Mouse (Mus musculus) heart, embryonic 14.5 days (tissue): ENCODE measurements at regions not wholly inside any gene's neighbourhood (a gene's known extent, or its start where the extent isn't known, plus 50 kb on each side); places are given as distances from the start of the nearest gene placed in this dataset.

Experiments used
- ATAC-seq: fragments of 200-750 bp; cut with Nextera tagmentation; 2 replicates; pipeline ENCODE4 v1.8.0; 2017; ENCODE audit warnings: low read depth, moderate TSS enrichment; ENCODE audit not compliant: insufficient number of reproducible peaks, insufficient read depth, low FRiP score
- H3K27ac ChIP-seq, 2 experiments: fragments of 200-500 bp in 1 of 2; fragments of 300-500 bp in 1 of 2; sonication (generic) in 1 of 2; replicated peaks in 1 of 2; 2 replicates each; pipeline ENCODE4 v1.5.1; 2012 to 2014; ENCODE audit warnings: low read depth in 2 of 2, low read length in 2 of 2, control low read depth in 1 of 2, mild to moderate bottlenecking in 1 of 2, mixed read lengths in 1 of 2; ENCODE audit not compliant: control insufficient read depth in 1 of 2, insufficient read depth in 1 of 2
- H3K27me3 ChIP-seq: fragments of 300-500 bp; sonication (generic); 2 replicates; pipeline ENCODE4 v1.6.1; 2014; ENCODE audit warnings: mild to moderate bottlenecking, low read length, control low read depth; ENCODE audit not compliant: control insufficient read depth, insufficient read depth
- H3K36me3 ChIP-seq: fragments of 300-500 bp; sonication (generic); 2 replicates; pipeline ENCODE4 v1.6.1; 2014; ENCODE audit warnings: mild to moderate bottlenecking, control low read depth, low read length, mixed read lengths; ENCODE audit not compliant: control insufficient read depth, insufficient read depth
- H3K4me1 ChIP-seq, 2 experiments: fragments of 200-500 bp in 1 of 2; fragments of 300-500 bp in 1 of 2; sonication (generic) in 1 of 2; 2 replicates each; pipeline ENCODE4 v1.6.1; 2012 to 2014; ENCODE audit warnings: low read length in 2 of 2, control low read depth in 1 of 2, mixed read lengths in 1 of 2; ENCODE audit not compliant: control insufficient read depth in 2 of 2, insufficient read depth in 2 of 2
- H3K4me2 ChIP-seq: fragments of 300-500 bp; sonication (generic); 2 replicates; pipeline ENCODE4 v1.6.1; 2014; ENCODE audit warnings: mild to moderate bottlenecking, low read length
- H3K4me3 ChIP-seq, 2 experiments: fragments of 200-500 bp in 1 of 2; fragments of 300-500 bp in 1 of 2; sonication (generic) in 1 of 2; 2 replicates each; pipeline ENCODE4 v1.5.1; 2012 to 2014; ENCODE audit warnings: low read length in 2 of 2, mild to moderate bottlenecking in 2 of 2, control low read depth in 1 of 2, low read depth in 1 of 2, moderate library complexity in 1 of 2; ENCODE audit not compliant: control insufficient read depth in 1 of 2, insufficient read depth in 1 of 2
- H3K9ac ChIP-seq: fragments of 300-500 bp; sonication (generic); 2 replicates; pipeline ENCODE4 v1.6.1; 2014; ENCODE audit warnings: mild to moderate bottlenecking, low read length
- H3K9me3 ChIP-seq: fragments of 300-500 bp; sonication (generic); 2 replicates; pipeline ENCODE4 v1.6.1; 2016; ENCODE audit warnings: low read length, control low read depth; ENCODE audit not compliant: control insufficient read depth
- whole genome bisulfite sequencing: fragments of 180-500 bp; shearing (Covaris S2); extraction: QIAGEN DNeasy Blood & Tissue Kit; methylation state at CpG from one replicate; pipeline ENCODE4 v1.1.7; 2014; 5-methylcytosine and 5-hydroxymethylcytosine counted together

DNA sequence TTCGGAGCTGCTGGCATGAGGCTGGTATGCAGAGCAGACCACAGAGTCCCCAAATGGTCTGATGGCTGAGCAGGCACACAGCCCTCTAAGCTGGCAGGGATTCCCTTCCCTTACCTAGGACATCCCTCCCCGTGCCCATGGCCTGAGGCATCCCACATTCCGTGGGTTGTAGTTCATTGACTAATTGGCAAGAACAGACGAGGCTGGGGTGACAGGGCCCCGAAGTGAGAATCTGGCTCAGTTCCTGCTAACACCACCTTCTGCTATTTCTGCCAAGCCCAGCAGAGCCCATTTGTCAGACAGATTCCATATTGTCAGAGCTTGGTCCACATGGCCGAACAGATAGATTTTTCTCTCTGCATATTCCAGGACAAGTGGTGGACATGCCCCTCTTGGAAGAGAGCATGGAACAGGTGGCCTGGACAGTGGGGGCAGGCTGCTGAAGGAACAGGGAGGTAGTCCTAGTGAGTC is 157.6 kb upstream of the Fam19a5 start:
- Histone ChIP-seq H3K9ac (no peak overlapping the region), H3K36me3 (no peaks in the 10 kb centered on the region), H3K9me3 (no peaks in the 10 kb centered on the region), H3K4me1 (no peaks in the 10 kb centered on the region), H3K27ac (no peak overlapping the region), H3K27me3 (no peaks in the 10 kb centered on the region), H3K4me3 (no peak overlapping the region), H3K4me2 (no peak overlapping the region)
- WGBS = 76% methylated on average over 6 of the region's 6 CpGs
- peak; percentile 31; the same call in 1 of the 2 replicates for ATAC-seq

DNA sequence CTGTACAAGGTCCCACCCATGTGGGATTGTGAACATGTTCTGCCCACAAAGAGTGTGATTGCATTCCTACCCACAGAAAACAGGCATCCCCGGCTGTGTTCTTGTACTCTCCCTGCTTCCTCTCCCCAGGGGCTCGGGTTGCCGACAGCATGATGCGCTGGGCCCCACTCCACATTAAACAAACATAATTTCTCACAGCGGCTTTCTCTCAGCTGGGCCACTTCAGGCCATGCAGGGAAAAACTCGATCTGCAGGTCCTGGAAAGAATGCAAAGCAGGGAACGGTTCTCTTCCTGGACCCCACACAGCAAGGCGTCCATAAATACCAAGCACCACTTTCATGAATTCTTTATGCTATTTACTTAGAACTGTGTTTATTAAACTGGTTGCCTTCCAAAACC is 152.7 kb upstream of the Fam19a5 start:
- Histone ChIP-seq H3K27ac (no peak overlapping the region), H3K27me3 (no peaks in the 10 kb centered on the region), H3K9ac (no peak overlapping the region), H3K4me2 (no peak overlapping the region), H3K9me3 (no peaks in the 10 kb centered on the region), H3K4me3 (no peak overlapping the region), H3K4me1 (no peaks in the 10 kb centered on the region), H3K36me3 (no peaks in the 10 kb centered on the region)
- no peak for ATAC-seq
- WGBS = 49% methylated on average over 8 of the region's 8 CpGs

DNA sequence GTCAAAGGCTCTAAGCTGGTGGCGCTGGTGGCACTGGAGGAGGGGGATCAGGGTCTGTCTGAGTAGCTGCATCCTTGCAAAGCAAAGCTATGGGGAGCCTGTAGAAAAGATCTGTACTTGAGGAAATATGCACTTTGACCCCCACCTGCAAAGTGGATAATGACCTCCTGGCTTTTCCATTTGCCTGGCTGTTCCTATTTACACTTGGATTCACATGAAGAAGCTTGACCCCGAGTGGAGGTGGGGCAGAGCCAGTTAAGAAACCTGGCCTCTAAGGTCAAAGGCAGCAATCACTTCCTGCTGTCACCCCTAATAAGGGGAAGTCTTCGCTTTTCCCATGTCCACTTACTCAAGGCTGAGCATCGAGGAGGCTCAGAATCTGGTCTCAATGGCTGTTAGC is 145.7 kb upstream of the Fam19a5 start:
- no peak overlapping the region for H3K9ac ChIP-seq
- H3K27ac ChIP-seq = no peak overlapping the region
- ATAC-seq = no peak
- H3K9me3 ChIP-seq = 0 out of 2 replicates have a peak, but pooled peaks cover 4% of the 10 kb centered on the region
- no peak overlapping the region for H3K4me2 ChIP-seq
- H3K36me3 ChIP-seq = no peaks in the 10 kb centered on the region
- H3K4me3 ChIP-seq = no peak overlapping the region
- WGBS = 63% methylated on average over 4 of the region's 4 CpGs
- H3K4me1 ChIP-seq = no peaks in the 10 kb centered on the region
- H3K27me3 ChIP-seq = no peaks in the 10 kb centered on the region

DNA sequence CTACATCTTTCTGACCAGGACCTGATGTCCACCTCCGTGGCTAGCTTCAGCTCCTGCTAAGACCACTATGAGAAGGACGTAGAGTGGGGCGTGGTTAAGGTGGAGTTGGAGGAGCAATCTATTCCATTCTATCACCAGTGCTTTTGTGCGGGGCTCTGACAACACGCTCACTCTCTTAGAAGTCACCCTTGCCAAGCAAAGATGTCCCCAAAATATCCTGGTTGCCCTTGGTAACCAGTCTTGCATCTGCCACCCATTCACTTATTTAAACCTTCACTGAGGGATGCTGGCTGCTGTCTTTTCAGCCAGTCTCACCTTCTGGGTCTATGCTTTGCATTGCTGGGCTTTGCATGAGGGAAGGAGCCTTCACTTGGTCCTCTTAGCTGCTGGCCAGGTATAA is 138.4 kb upstream of the Fam19a5 start:
- H3K9me3 ChIP-seq = 0 out of 2 replicates have a peak, but pooled peaks cover under 1% of the 10 kb centered on the region
- H3K4me3 ChIP-seq = no peak overlapping the region
- H3K27me3 ChIP-seq = no peaks in the 10 kb centered on the region
- no peak overlapping the region for H3K27ac ChIP-seq
- H3K4me1 ChIP-seq = no peaks in the 10 kb centered on the region
- no peak overlapping the region for H3K9ac ChIP-seq
- 81% methylated on average over 5 of the region's 5 CpGs for WGBS
- no peak overlapping the region for H3K4me2 ChIP-seq
- ATAC-seq = no peak
- H3K36me3 ChIP-seq = no peaks in the 10 kb centered on the region

DNA sequence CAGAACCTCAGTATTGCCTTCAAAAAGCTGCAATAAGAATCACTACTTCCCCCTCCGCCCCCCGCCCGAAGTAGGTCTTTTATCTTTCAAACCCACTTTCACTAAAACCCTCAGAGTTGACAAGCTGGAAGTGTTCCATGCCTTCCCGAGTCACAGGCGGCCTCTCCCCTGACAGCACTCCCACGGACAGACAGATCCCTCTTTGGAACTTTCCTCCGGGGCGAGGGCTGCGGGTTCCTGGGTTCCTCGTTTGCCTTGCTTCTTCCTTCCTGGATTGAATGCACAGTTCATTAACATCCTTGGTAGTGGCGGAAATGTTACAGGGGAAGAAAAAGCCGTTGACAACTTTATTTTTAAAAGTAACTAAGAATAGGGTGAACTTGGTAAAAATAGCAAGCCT is 132.1 kb upstream of the Fam19a5 start:
- 32% methylated on average over 12 of the region's 12 CpGs for WGBS

DNA sequence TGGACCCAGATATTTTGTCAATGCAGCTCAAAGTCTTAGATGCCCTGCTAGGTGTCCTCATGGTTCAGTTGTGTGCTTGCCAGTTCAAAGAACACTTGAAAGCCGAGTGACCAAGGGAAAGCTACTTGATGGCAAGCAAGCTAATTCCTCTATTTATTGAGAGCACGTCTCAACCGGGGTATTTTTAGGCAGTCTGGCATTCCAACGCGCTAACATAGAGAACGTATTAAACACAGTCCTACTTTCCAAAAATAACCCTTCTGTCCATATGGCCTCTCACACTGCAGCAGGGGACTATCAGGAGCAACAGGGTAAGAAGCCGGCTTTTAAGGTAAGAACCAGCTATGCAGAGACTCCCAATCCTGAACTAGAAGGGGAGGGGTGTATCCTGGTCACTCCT is 128.1 kb upstream of the Fam19a5 start:
- H3K4me1 ChIP-seq = peaks cover 7 to 12% of the 10 kb centered on the region in 2 experiments
- H3K9ac ChIP-seq = no peak overlapping the region
- H3K4me3 ChIP-seq = no peak overlapping the region
- no peak overlapping the region for H3K4me2 ChIP-seq
- no peaks in the 10 kb centered on the region for H3K27me3 ChIP-seq
- ATAC-seq = no peak
- no peaks in the 10 kb centered on the region for H3K36me3 ChIP-seq
- H3K9me3 ChIP-seq = no peaks in the 10 kb centered on the region
- peak overlapping the region; percentile 43 to 50; a peak in 2 of 4 replicates for H3K27ac ChIP-seq
- WGBS = 33% methylated on average over 7 of the region's 7 CpGs

More for the DNA sequence above, 132.1 kb upstream of the Fam19a5 start:
- H3K9me3 ChIP-seq = no peaks in the 10 kb centered on the region
- peaks cover 7 to 12% of the 10 kb centered on the region in 2 experiments for H3K4me1 ChIP-seq
- no peak overlapping the region for H3K9ac ChIP-seq
- no peak overlapping the region for H3K27ac ChIP-seq
- H3K36me3 ChIP-seq = no peaks in the 10 kb centered on the region
- no peak for ATAC-seq
- no peak overlapping the region for H3K4me2 ChIP-seq
- no peaks in the 10 kb centered on the region for H3K27me3 ChIP-seq
- H3K4me3 ChIP-seq = no peak overlapping the region

DNA sequence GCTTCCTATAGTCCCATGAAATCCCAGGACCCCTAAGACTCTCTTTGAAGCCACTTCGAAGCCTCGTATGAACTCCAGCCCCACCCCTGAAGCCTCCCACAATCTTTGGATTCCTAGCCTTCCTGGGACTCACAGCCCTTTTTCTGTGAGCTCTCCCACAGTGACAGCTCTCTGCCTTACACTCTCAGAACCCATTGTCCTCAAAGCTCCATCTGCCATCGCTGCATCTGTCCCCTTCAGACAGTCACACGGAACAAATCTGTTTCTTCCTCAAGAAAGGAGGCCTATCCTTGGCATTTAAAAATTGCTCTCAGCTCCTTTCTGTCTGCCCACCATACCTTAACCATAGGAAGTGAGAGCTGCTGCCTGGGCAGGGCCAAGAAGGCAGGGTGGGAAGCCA is 122.4 kb upstream of the Fam19a5 start:
- Histone ChIP-seq H3K27me3 (no peaks in the 10 kb centered on the region), H3K4me1 (peaks cover 0 to 1% of the 10 kb centered on the region in 2 experiments; a peak in 1 of 4 replicates), H3K9me3 (no peaks in the 10 kb centered on the region), H3K27ac (no peak overlapping the region), H3K9ac (no peak overlapping the region), H3K4me3 (no peak overlapping the region), H3K4me2 (no peak overlapping the region), H3K36me3 (no peaks in the 10 kb centered on the region)
- 74% methylated on average over 4 of the region's 4 CpGs for WGBS
- ATAC-seq = no peak

DNA sequence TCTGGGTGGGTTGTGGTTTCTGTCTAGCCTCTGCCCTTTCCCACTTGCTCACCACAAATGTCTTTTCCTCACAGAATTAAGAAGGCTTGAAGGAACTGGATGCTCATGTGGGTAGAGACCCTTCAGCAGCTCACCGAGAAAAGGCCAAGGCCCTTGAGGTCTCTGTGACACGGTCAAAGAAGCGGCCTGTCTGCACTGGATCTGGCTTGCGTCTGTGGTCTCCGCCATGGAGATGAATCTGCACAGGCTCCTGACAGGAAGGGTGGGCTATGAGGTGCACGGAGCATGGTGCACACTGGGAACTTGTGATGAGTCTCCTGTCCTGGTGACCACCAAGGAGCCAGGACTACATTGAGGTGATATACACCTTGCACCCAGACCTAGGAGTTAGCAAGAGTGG is 110.8 kb upstream of the Fam19a5 start:
- no peak for ATAC-seq
- no peak overlapping the region for H3K9ac ChIP-seq
- H3K4me1 ChIP-seq = no peaks in the 10 kb centered on the region
- no peak overlapping the region for H3K27ac ChIP-seq
- no peaks in the 10 kb centered on the region for H3K36me3 ChIP-seq
- 63% methylated on average over 6 of the region's 6 CpGs for WGBS
- H3K9me3 ChIP-seq = 0 out of 2 replicates have a peak, but pooled peaks cover 5% of the 10 kb centered on the region
- no peak overlapping the region for H3K4me3 ChIP-seq
- H3K4me2 ChIP-seq = no peak overlapping the region
- H3K27me3 ChIP-seq = no peaks in the 10 kb centered on the region
